Mouse (Mus musculus): ENCODE data around the gene Frmd4a.

Gene Frmd4a

DNA sequence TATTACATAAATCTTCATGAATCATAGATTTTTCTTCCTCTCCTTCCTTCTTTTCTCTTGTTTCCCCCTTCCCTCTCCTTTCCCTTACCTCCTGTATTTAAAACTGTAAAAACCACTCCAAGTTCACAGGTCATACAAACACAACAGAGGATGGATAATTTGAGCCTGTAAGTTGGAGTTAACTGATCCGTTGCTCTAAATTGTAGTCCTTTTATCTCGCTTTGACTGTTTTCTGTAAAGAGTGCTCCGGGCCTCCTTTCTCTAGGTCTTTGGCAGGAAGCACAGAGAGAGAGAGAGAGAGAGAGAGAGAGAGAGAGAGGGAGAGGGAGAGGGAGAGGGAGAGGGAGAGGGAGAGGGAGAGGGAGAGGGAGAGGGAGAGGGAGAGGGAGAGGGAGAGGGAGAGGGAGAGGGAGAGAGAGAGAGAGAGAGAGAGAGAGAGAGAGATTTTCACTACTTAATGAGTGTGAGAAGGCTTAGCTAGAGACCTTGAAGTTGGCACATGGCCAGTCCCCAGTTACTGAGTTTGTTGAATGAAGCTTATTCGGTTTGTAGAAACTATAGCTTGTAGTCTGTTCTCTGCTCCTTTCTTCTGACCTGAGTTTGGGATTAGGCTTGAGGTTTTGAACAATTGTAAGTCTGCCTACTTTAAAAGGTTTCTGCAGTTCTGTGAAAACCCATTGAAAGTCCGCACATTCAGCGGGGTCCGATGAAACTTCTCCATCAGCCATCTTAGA is 499.5 kb downstream of the Frmd4a start:
- in situ Hi-C loops (cut with MseI, MboI), result loop anchor here in 1 of 2 experiments (25.0 kb wide), 1 partner anchor 345 kb away; no protein-coding TSS in a partner anchor

DNA sequence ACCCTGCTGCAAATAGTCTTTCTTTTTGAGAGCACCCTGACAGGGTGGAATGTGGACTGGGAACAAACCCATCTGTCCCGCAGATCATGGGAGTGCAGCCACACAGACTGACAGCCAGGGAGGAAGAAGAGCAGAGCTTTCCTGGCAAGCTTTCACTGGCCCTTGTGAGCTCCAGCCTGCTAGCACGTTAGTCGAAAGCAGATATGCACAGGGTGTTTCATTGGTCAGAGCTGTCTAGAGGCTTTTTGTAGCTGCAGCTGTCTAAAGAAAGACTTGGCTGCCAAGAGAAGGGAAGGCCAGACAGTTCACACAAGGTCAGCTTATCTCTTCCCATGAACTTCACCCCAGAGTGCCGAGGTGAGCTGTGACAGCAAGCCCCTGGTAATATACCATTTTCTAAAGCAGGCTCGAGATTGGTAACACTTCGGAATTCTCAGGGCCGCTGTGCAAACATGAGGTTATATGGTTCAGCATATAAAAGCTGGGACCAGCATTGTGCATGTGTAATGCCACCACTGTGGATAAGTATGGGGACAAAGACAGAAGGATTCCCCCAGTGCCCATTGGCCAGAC is 500.1 kb downstream of the Frmd4a start:
- in situ Hi-C loops (cut with MseI, MboI), result loop anchor here in 1 of 2 experiments (25.0 kb wide), 1 partner anchor 345 kb away; no protein-coding TSS in a partner anchor

GRCm38 (mm10) chr2:4518549-4518948 is 501.0 kb downstream of the Frmd4a start:
- in situ Hi-C loops (cut with MseI, MboI), result loop anchor here in 1 of 2 experiments (25.0 kb wide), 1 partner anchor 344 kb away; no protein-coding TSS in a partner anchor

DNA sequence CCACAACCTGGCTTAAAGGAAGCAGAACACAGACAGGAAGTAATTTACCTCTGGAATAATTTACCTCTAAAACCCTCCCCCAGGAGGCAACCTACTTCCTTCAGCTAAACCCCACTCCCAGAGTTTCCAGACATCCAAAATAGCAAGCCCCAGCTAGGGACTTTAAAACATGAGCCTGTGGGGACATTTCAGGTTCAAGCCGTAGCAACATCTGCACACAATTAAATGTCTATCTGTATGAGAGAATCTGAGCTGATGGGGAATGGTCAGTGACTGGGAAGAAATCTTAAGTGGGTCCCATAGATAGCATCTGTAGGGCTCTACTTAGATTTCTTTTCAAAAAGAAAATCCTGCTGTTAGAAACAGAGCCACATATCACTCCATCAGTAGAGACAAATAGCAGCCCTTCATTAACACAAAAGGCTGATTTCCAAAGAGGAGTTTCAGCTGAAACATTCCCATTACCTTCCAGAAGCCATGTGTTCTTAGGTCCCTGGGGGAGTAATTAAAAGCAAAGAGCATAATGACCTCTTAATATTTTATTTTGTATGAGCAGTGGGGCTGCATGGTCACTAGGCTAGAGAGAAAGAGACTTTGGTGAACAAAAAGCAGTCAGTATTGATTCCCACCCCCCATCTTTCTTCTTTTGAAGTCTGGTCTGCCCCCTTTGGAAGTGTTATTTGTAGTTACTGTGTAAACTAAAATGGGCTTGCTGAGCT is 505.4 kb downstream of the Frmd4a start:
- in situ Hi-C loops (cut with MseI, MboI), result loop anchor here in 1 of 2 experiments (25.0 kb wide), 1 partner anchor 339 kb away; no protein-coding TSS in a partner anchor

- in situ Hi-C loops (cut with MseI, MboI), result no loop called here
Measured at GRCm38 (mm10) chr2:4527094-4527493, 509.6 kb downstream of the Frmd4a start.

- in situ Hi-C loops (cut with MseI, MboI), result no loop called here
Measured at GRCm38 (mm10) chr2:4529254-4529729, 511.8 kb downstream of the Frmd4a start.

DNA sequence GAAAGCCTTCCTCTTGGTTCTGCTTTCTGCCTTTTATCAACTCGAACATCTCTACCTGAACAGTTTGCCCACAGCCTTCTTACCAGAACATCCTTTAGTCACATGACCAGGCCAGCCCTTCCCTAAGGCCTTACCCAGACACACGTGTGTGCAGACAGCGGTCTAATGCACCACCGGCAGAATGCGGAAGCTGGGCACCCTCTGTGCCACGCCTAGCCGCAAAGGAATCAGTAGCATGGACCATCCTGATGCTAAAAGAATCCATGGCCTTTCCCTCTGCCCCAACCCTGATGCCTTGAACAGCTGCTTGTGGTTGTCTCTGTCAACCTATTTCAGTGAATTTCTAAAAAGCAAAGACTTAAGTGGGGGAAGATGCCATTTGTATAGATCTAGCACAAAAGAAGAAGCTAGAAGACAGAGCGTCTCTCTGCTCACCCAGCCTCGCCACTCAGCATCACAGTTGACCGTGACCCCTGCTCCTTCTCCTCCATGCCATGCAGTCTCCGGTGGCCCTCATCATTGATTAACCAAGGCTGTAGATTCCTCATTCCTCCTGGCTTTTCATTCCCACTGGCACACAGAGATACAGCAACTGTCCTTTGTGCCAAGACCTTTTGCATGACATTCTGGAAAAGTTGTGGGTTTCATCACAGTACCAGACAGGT is 514.1 kb downstream of the Frmd4a start:
- in situ Hi-C loops (cut with MseI, MboI), result no loop called here

- in situ Hi-C loops (cut with MseI, MboI), result no loop called here
Measured at GRCm38 (mm10) chr2:4532198-4532568, 514.7 kb downstream of the Frmd4a start.

GRCm38 (mm10) chr2:4532945-4533344 is 515.4 kb downstream of the Frmd4a start:
- in situ Hi-C loops (cut with MseI, MboI), result no loop called here

GRCm38 (mm10) chr2:4535187-4535864 is 517.8 kb downstream of the Frmd4a start:
- in situ Hi-C loops (cut with MseI, MboI), result no loop called here

DNA sequence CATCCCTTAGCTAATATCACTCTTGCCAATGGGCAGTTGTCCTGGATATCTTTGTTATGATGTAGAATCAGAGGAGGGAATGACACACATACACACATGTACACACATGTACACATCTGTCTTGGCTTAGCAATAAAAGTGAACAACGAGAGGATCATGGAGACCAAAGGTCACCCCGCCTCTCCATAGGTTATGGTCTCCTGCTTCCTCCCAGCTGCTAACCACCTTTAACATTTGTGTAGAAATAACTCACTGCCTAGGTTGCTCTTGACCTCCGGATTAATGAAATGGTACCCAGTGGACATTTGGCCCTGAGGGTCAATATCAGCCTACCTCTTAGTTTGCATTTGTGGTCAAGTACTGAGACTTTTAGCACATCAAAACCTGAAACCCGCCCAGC is 523.8 kb downstream of the Frmd4a start:
- in situ Hi-C loops (cut with MseI, MboI), result no loop called here

DNA sequence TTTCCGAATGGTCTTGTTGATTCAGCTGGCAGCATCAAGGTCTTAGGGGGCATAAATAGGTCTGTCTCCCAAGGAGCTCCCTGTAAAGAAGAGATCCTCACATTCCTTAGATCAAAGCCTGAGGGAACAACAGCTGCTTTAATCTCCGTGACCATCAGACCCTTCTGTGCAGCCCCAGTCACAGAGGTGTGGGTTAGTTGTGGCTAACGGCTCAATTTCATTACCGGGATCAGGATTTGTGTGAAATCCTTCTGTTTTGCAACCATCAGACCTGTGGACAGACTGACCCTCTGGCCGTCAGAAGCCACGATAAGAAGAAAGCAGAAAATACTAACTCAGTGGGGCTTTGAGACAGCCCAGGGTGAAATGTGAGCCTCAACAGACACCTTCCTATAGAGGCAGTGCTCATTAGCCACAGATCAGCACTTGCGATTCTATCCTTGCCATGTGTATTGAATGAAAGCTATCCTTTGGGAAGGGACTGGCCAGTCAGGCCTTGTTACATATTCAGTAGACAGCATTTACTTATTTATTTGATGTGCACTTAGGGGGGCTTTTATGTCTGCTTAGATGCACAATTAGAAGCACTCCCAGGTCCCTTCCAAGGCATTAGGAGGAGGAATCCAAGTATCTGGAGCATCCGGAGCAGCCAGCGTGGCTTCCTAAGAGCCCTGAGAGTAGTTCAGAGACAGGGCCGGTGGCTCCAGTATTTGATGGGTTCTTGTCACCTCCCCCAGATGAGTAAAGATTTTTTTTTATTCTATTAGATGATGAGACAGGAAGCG is 524.5 kb downstream of the Frmd4a start:
- in situ Hi-C loops (cut with MseI, MboI), result no loop called here

- in situ Hi-C loops (cut with MseI, MboI), result no loop called here
Measured at GRCm38 (mm10) chr2:4542629-4543416, 525.3 kb downstream of the Frmd4a start.

DNA sequence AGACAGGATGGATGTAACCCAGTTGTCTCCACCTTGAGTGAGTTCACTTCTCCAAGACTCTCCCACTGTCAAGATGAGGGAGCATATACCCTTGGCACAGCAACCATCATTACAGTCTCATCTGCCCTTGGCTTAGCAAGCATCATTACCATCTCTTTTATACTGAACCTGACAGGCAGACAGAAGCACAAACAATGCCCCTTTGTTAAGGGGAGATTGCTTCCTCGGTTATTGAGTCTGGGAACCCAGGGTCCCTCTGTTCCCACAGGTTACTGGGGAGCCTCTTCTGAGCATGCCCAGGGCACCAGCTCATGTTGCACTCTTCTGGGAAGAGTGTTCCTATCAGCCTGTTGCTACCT is 525.9 kb downstream of the Frmd4a start:
- in situ Hi-C loops (cut with MseI, MboI), result no loop called here

DNA sequence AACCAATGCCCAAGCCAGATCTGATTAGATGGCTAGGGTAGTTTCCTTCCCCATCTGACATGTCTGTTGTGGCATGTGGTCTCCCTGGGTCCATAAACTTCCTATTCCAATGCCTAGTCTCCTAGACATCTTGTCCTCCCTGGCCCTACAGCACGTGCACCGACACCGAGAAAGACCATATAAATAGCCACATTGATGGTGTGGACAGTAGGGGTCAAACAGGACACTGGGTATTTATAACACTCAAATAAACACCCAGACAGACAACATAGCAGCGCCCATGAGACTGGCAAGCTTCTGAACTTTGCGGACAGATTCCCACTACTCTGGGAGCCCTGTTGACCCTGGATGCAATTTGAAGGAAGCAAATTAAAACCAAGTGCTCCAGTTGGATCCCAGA is 526.8 kb downstream of the Frmd4a start:
- in situ Hi-C loops (cut with MseI, MboI), result no loop called here

- in situ Hi-C loops (cut with MseI, MboI), result no loop called here
Measured at GRCm38 (mm10) chr2:4545261-4545660, 527.7 kb downstream of the Frmd4a start.

- in situ Hi-C loops (cut with MseI, MboI), result no loop called here
Measured at GRCm38 (mm10) chr2:4547003-4547662, 529.6 kb downstream of the Frmd4a start.

DNA sequence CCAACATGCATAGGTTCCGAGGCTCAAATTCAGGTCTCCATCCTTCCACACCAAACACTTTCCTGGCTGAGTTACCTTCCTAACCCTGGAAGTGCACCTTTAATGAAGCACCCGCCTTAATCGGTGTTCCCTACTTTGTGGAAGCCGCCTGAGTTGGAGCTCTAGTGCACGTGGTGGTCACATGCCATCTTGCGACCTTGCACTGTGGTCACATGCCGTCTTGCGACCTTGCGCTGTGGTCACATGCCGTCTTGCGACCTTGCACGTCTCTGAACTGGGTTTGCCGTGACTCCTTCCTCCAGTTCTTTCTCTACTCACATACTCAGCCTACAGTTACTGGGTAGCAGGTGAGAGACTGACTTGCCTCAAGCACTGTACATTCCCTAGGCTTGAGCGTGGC is 531.8 kb downstream of the Frmd4a start:
- in situ Hi-C loops (cut with MseI, MboI), result no loop called here
